Mouse (Mus musculus) embryonic fibroblast, embryonic 13.5 days (primary cell): ENCODE measurements around the gene Slc25a11. TPM values are rescaled to one million over a fixed set of nuclear protein-coding genes. Genes with fewer than 3 reads are reported as not detected.

Source experiments
- H3K27ac ChIP-seq: 2 replicates; pipeline ENCODE4 v1.5.1; 2012; ENCODE audit warnings: low read length, control low read depth, inconsistent platforms; ENCODE audit not compliant: insufficient read depth
- H3K4me1 ChIP-seq: 2 replicates; pipeline ENCODE4 v1.6.1; 2011; ENCODE audit warnings: low read length; ENCODE audit not compliant: control insufficient read depth, insufficient read depth
- H3K4me3 ChIP-seq: 2 replicates; pipeline ENCODE4 v1.5.1; 2011; ENCODE audit warnings: mild to moderate bottlenecking, control low read depth, low read length; ENCODE audit not compliant: insufficient read depth
- CTCF ChIP-seq: IDR thresholded peaks from 2 replicates; pipeline ENCODE4 v1.5.1; 2011; ENCODE audit warnings: mild to moderate bottlenecking, control low read depth, low read length, moderate library complexity, borderline replicate concordance; ENCODE audit not compliant: insufficient read depth
- POLR2A ChIP-seq: IDR thresholded peaks from 2 replicates; pipeline ENCODE4 v1.6.1; 2011; ENCODE audit warnings: low read depth, mild to moderate bottlenecking, control low read depth, low read length, moderate library complexity
- polyA plus RNA-seq: library from polyadenylated mRNA; stranded (reverse); fragments of >200 nt; gene quantifications from 2 replicates; pipeline ENCODE4 v1.2.4, GENCODE M21; 2011; ENCODE audit warnings: low read depth; ENCODE audit not compliant: missing spikeins, insufficient read length

Slc25a11 gene
- polyA plus RNA-seq, 1 experiment, result 81.1 TPM

DNA sequence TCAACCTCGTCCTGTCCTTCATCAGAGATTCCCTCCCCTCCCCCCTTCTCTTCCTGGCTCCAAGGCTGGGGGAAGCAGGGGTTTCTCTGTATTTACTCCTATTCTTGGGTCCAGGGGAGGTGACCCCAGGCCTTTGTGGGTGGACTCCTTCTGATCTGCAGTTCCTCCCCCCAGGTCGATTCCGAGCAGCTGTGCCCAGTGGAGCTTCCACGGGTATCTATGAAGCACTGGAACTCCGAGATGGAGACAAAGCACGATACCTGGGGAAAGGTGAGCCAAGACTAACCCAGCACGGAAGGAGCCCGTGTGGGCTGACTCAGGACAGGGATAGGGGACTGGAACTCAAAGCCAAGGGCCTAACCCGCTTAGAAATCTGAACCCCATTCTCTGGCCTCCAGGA lies 10.7 kb upstream of the Slc25a11 start:
- no peak overlapping the region; the same call in 1 of the 2 replicates for H3K27ac ChIP-seq
- TF ChIP-seq CTCF (no peak), POLR2A (no peak)
- peaks cover 14% of the 10 kb centered on the region for H3K4me1 ChIP-seq
- no peak overlapping the region for H3K4me3 ChIP-seq

DNA sequence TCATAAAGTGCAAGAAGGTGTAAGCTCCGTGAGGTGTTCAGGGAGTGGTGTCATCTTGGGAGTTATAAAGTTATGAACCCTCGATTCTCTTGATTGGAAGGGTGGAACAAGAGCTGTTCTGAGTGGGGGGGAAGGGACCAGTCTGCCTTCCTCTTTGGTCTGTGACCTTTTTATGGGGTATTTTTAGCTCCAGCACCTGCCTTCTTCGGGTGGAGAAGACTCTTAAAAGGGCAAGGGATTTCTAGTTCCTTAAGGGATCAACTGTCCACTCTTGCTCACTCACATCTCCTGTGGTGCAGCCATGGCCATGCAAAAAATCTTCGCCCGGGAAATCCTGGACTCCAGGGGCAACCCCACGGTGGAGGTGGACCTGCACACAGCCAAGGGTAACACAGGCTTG lies 10.3 kb upstream of the Slc25a11 start:
- Histone ChIP-seq H3K4me3 (no peak overlapping the region), H3K27ac (0 out of 2 replicates have a peak overlapping the region, but pooled peaks have one; percentile 2), H3K4me1 (peaks cover 14% of the 10 kb centered on the region)
- TF ChIP-seq CTCF (no peak), POLR2A (no peak)

DNA sequence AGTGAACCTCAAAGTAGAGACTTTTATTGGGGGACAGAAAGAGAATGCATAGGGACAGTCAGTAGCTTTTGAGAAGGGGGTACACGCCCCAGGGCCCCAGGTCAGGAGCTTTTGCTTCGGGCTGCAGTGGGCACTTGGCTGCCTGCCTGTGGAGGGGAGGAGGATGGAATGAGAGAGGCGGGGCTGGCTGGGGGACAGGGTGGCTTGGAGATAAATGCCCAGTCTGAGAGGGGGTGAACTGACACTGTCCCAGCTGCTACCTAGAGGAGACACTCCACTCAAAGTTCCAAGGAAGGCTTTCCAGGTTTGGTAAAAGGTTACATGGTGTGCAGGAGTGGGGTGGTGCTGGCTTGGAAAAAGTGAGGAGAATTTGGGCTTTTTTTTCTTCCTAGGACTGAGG lies 9.7 kb upstream of the Slc25a11 start, which contains the start of gene Eno3:
TSS of gene Eno3 (plus strand) at position 239 of the 400 bp plus-strand sequence.
- H3K4me3 ChIP-seq, result peak within 1 kb of the TSS; percentile 39
- peaks cover 14% of the 10 kb centered on the region for H3K4me1 ChIP-seq
- H3K27ac ChIP-seq, result peak within 1 kb of the TSS; percentile 96
- TF ChIP-seq POLR2A, result 0 out of 2 replicates have a peak, but pooled peaks have one; percentile 24
- no peak for TF ChIP-seq CTCF

DNA sequence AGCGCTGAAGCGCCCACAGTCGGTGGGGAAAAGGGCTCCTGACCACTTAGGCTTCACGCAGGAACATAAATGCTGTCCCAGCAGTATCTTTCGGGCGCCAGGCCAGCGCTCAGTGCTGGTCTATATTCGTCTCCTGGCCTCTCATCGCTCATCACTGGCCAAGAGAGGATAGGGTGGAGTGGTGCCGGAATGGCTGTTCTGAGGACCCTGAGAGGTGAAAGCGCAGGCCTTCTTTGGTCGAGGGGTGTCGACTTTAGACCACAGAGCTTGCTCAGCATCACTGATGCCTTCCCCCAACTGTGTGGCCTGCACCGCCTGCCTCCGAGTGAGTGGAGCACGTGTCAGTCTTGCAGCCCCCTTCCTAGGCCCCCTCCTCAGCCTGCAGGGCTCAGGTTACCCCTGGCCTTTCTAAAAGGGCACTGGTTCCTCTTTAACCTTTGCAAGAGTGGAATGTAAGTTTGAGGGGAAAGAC lies 9.2 kb upstream of the Slc25a11 start:
- H3K4me1 ChIP-seq, result peaks cover 14% of the 10 kb centered on the region
- peak overlapping the region; percentile 39 for H3K4me3 ChIP-seq
- TF ChIP-seq POLR2A (no peak; the same call in 1 of the 2 replicates), CTCF (no peak)
- H3K27ac ChIP-seq, result peak overlapping the region; percentile 96

DNA sequence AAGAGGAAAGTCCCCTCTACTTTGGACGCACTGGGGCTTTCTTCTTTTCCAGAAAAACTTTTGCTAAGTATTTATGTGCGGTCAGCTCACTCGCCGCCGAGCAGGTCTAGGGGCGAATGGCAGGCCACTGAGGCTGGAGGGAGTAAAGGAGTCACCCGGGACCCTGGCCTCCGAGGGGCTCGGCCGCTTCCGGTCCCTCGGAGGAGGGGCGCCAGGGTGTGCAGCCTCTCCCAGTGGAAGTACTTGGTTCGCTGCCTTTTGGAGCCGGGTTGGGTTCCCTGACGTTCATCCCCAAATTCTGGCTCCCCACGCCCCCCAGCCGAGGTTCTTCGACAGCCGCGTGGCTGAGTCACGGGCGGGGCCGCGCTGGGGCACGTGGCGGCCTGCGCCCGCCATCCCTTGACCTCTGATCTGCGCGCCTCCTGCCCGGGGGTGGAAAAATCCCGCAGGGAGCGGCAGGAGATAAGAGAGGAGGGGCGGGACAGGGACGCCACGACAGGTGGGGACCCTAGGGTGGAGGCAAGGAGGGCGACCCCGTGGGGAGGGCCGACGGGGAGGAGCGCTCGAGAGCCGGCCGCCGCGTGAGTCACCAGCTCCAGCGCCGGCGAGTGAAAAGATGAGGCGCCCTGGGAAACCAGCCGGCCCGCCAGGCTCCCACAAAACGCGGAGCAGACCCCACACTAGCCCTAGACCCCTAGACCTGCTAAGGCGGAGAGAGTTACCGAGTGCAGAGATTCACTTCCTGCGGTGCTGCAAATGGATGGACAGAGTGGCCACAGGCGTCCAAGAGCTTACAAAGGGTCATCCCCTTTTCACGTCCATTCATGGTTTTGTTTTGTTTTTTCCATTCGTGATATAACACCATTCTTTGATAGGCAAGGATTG lies 8.5 kb upstream of the Slc25a11 start:
- Histone ChIP-seq H3K4me1 (peaks cover 16% of the 10 kb centered on the region), H3K4me3 (peak overlapping the region; percentile 44), H3K27ac (peak overlapping the region; percentile 96)
- TF ChIP-seq POLR2A (peak; percentile 53), CTCF (no peak)

DNA sequence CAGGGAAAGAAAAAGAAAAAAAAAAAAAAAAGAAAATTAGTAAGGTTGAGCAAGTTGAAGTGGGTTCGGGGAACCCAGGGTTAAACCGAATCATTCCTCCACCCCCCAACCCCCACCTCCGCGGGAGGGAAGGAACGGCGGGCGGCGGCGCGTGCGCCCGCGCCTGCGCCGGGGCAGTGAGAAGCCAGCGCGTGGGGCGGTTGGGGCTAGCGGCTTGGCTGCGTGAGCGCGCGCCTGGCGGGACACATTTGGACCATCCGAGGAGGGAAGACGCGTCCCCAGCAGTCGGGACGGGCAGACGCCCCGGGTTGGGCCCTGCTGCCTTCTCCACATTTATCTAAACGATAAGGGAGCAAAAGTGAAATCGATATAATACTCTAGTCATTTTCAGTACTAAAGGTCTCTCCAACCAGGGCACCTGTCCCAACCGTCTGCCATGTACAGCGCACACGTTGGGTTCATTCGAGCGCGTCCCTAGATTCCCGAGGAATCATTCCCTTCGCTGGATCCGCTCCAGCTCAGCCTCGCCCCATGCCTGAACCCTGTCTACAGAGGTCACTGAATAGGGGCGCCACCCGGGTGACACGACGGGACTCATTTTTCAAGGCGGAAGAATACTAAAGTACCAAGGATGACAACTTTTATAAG lies 7.8 kb upstream of the Slc25a11 start:
- H3K4me1 ChIP-seq, result peaks cover 19% of the 10 kb centered on the region
- peak overlapping the region; percentile 44 for H3K4me3 ChIP-seq
- TF ChIP-seq CTCF, result no peak
- peak; percentile 70; the same call in 1 of the 2 replicates for TF ChIP-seq POLR2A
- peak overlapping the region; percentile 97 for H3K27ac ChIP-seq

DNA sequence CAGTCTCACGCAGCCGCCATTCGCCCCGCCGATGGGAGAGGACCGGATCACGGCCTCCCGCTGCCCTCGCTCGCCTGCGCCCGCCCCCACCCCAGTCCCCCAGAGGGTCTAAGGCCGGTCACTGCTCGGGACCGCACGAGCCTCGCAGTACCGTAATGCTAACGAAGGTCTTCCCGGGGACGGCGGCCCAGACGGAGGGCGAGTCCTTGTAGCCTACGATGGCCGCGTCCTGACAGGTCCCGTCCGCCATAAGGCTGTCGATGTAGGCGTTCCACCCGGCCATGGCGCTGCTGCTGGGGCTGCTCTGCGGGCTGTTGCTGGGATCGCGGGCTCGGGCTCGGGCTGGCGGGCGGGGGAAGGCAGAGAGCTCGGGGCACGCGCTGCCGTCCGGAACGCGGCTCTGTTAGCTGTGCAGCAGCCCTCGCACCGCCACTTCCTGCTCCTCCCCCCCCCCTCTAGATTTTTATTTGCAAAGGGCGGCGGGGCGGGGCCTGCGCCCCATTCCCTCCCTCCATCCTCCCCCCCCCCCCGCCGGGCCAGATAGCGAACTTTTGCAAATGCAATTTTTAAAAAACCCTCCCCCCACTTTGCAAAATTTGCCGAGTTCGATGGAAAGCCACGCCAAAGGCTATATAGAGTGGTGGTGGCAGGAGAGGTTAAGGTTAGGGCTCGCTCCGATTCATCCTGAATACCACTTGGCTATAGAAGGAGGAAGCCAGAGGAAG lies 7.1 kb upstream of the Slc25a11 start, which contains the start of gene Pfn1:
TSS of gene Pfn1 (minus strand) at position 447 of the 725 bp plus-strand sequence.
- Histone ChIP-seq H3K4me1 (peaks cover 20% of the 10 kb centered on the region), H3K4me3 (peak within 1 kb of the TSS; percentile 86), H3K27ac (peak within 1 kb of the TSS; percentile 98)
- TF ChIP-seq POLR2A (peak; percentile 95), CTCF (no peak)

DNA sequence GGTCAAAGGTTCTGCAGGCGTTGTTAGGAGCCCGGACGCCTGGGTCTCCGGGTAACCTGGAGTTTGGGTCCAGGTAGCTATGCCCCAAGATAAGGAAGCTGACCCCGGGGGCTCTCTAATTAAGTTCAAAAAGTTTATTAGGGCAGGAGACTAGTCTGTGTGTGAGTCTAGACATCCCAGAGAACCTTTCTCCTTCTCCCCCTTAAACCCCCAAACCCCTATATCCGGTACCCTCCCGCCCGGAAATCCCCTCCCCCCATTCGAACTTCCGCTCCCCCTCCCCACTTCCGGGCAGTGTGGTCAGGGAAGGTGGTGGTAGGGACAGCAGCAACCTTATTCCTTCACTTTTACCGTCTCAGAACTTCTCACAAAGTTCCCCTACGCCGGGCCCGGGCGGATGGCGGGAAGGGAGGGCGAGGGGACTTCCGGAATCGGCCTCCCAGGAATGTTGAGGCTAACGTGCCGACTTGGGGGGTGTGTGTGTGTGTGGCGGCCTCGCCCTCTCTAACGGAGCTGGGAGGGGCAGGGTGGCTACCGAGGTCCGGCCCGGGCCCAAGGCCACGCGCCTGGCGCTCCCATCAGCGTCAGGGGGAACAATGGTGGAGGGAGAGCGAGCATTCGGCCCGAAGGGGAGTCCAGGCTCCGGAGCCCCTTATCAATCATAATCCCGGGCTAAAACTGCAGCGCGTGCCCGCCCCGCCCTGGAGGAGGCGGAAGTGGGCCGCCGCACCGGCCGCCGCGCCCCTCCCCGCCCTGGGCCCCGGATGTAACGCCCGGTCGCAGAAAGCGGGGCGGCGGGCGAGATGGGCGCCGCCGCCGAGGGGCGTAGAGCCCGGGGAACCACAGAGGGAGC lies 6.3 kb upstream of the Slc25a11 start:
- Histone ChIP-seq H3K4me3 (peak overlapping the region; percentile 86), H3K27ac (peak overlapping the region; percentile 98), H3K4me1 (peaks cover 17% of the 10 kb centered on the region; the same call in 1 of the 2 replicates)
- TF ChIP-seq POLR2A, result peak; percentile 53
- TF ChIP-seq CTCF, result no peak
